Mouse (Mus musculus) hindbrain, embryonic 16.5 days (tissue): ENCODE measurements around the gene Lix1. TPM values are rescaled to one million over a fixed set of nuclear protein-coding genes. Genes with fewer than 3 reads are reported as not detected.

Experiments
- ATAC-seq: fragments of 200-750 bp; cut with Nextera tagmentation; 2 replicates; pipeline ENCODE4 v1.8.0; 2017; ENCODE audit warnings: moderate TSS enrichment, moderate library complexity
- H3K27ac ChIP-seq: fragments of 300-500 bp; sonication (generic); 2 replicates; pipeline ENCODE4 v1.5.1; 2014; ENCODE audit warnings: low read depth, mild to moderate bottlenecking, control low read depth, low read length, moderate library complexity
- H3K27me3 ChIP-seq: fragments of 300-500 bp; sonication (generic); replicated peaks from 2 replicates; pipeline ENCODE4 v1.6.1; 2014; ENCODE audit warnings: low read length; ENCODE audit not compliant: control insufficient read depth, insufficient read depth
- H3K36me3 ChIP-seq: fragments of 300-500 bp; sonication (generic); 2 replicates; pipeline ENCODE4 v1.6.1; 2014; ENCODE audit warnings: mild to moderate bottlenecking, low read length, moderate library complexity, mixed read lengths; ENCODE audit not compliant: control insufficient read depth, insufficient read depth
- H3K4me1 ChIP-seq: fragments of 300-500 bp; sonication (generic); 2 replicates; pipeline ENCODE4 v1.6.1; 2014; ENCODE audit warnings: low read depth, low read length; ENCODE audit not compliant: control insufficient read depth, insufficient read depth
- H3K4me2 ChIP-seq: fragments of 300-500 bp; sonication (generic); 2 replicates; pipeline ENCODE4 v1.6.1; 2014; ENCODE audit warnings: mild to moderate bottlenecking, low read length, control low read depth, moderate library complexity
- H3K4me3 ChIP-seq: fragments of 300-500 bp; sonication (generic); 2 replicates; pipeline ENCODE4 v1.5.1; 2014; ENCODE audit warnings: mild to moderate bottlenecking, low read length, control low read depth, moderate library complexity
- H3K9ac ChIP-seq: fragments of 300-500 bp; sonication (generic); 2 replicates; pipeline ENCODE4 v1.6.1; 2014; ENCODE audit warnings: low read depth, mild to moderate bottlenecking, control low read depth, low read length, moderate library complexity
- H3K9me3 ChIP-seq: fragments of 300-500 bp; sonication (generic); 2 replicates; pipeline ENCODE4 v1.6.1; 2014; ENCODE audit warnings: mild to moderate bottlenecking, low read length, moderate library complexity; ENCODE audit not compliant: control insufficient read depth
- whole genome bisulfite sequencing: fragments of 180-500 bp; shearing (Covaris S2); extraction: QIAGEN DNeasy Blood & Tissue Kit; methylation state at CpG from one replicate; pipeline ENCODE4 v1.1.7; 2014; 5-methylcytosine and 5-hydroxymethylcytosine counted together
- polyA plus RNA-seq: library from polyadenylated mRNA; unstranded; fragments of >200 nt; fragmentation: Nextera tagmentation; extraction: Ambion mirVana; gene quantifications from 2 replicates; pipeline ENCODE4 v1.2.1, GENCODE M21; 2015

Lix1 gene
- polyA plus RNA-seq = 7.8 and 10.1 TPM in 2 replicates

DNA sequence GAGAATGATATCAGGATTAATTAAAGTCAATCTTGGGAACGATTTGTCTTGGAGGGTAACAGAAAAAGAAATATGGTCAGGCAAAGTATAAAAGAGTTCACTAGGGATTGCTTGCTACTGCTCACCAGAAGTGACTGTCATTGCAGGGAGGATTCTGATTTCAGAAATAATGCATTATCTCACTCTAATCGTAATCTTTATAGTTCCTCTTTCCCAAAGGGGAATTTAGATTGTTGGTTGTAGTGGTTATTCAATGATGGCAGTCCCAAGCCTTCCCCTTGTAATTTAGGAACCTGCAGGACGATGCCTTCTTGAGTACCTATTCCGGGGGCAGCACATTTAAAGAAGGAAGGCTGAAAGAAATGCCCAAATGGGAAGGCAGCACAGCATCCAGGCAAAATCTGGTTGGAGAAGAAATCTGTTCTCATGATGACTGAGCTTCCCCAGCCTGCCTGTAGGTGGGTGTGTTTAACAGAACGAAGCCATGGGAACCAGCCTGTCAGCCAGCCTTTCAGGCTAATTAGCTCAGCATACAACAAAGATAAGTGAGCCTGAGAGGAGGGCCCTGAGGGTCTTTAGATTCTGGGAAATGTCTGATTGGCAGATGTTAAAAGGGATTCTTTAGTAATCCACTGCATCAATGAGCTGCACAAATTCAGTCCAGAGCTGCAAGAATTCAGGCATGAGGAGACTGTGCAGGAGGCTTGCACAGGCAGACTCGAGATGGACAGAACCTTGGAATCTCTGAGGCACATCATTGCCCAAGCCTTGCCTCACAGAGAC is at the start of gene Lix1:
Gene Lix1 (plus strand): TSS at position 451 of the 783 bp plus-strand sequence.
- 25% methylated on average over 6 of the region's 6 CpGs for WGBS
- Histone ChIP-seq H3K36me3 (no peaks in the 10 kb centered on the region), H3K9ac (peak within 1 kb of the TSS; percentile 28; the same call in 1 of the 2 replicates), H3K4me3 (peak within 1 kb of the TSS; percentile 27), H3K9me3 (no peaks in the 10 kb centered on the region), H3K27me3 (no peaks in the 10 kb centered on the region), H3K4me2 (peak within 1 kb of the TSS; percentile 52), H3K4me1 (no peaks in the 10 kb centered on the region; the same call in 1 of the 2 replicates), H3K27ac (no peak within 1 kb of the TSS)
- peak; percentile 98 for ATAC-seq

DNA sequence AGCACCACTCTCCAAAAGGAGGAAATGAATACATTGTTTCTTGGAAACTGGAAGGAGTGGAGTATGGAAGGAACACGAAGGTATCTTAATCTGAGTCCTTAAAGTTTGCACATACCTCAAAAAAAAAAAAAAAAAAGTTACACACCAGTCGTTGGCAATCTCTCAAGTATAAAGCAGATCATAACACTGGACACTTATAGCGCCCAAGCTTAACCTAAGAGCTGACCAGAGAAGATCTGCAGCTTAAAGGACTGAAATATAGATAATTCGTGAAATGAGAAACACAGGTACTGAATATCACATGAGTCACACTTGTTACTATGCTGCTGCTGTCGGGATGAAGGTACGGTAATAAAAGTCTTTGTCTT is 28.9 kb upstream of the Lix1 start:
- H3K9me3 ChIP-seq = no peaks in the 10 kb centered on the region
- H3K36me3 ChIP-seq = 0 out of 2 replicates have a peak, but pooled peaks cover 3% of the 10 kb centered on the region
- no peak for ATAC-seq
- peak overlapping the region; percentile 81 for H3K27ac ChIP-seq
- H3K4me2 ChIP-seq = peak overlapping the region; percentile 88
- H3K4me1 ChIP-seq = peaks cover 10% of the 10 kb centered on the region
- 8% methylated on average over 6 of the region's 6 CpGs for WGBS
- H3K4me3 ChIP-seq = peak overlapping the region; percentile 72
- H3K27me3 ChIP-seq = no peaks in the 10 kb centered on the region
- H3K9ac ChIP-seq = peak overlapping the region; percentile 85

DNA sequence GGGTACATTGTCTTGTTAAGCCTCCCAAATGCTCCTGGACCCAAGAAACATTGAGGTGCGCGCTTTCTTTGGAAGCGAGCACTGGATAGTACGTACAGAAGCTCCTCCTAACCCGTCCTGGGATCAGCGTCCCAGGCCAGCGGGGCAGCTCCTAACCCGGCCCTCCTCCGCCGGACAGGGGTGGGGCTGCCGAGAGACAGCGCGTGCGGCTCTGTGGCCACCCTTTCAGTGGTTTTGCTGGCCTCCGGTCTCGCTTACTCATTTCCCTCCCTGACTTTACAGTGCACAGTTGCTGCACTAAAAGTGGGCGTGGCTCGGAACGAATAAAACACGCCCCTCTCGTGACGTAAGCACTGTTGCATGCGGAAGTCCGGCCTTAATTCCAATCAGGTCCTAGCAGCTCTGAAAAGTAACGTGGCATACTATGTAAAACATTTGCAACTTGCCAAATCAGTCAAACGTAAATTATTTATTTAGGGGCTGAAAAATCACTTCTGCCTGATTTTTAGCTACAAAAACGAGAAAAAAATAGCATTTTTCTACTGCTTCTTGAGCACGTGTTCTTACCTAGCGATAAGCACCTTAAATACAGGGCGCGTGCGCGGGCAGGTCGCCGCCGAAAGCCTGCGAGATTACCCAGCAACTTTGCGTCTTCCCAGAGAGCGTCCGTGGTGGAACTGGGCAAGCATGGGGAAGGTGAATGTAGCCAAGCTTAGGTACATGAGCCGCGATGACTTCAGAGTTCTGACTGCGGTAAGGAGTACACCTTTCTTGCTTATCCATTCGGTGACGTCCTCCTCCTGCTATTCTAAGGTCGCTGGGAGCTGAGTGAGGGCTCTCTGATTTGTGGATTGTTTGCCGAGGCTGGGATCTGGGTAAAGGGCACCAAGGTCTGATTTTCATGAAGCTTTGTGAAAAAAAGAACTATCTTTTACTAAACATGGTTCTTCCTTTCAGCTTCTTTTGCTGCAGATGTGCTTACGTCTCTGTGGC is 28.3 kb upstream of the Lix1 start, which contains the start of gene Riok2:
Gene Riok2 (plus strand): TSS at position 392 of the 993 bp plus-strand sequence.
- peak; percentile 98 for ATAC-seq
- Histone ChIP-seq H3K27ac (peak within 1 kb of the TSS; percentile 81), H3K4me1 (peaks cover 10% of the 10 kb centered on the region), H3K4me3 (peak within 1 kb of the TSS; percentile 72), H3K27me3 (no peaks in the 10 kb centered on the region), H3K4me2 (peak within 1 kb of the TSS; percentile 88), H3K36me3 (peaks cover 6% of the 10 kb centered on the region; the same call in 1 of the 2 replicates), H3K9me3 (no peaks in the 10 kb centered on the region), H3K9ac (peak within 1 kb of the TSS; percentile 85)
- under 1% methylated on average over 48 of the region's 48 CpGs for WGBS

DNA sequence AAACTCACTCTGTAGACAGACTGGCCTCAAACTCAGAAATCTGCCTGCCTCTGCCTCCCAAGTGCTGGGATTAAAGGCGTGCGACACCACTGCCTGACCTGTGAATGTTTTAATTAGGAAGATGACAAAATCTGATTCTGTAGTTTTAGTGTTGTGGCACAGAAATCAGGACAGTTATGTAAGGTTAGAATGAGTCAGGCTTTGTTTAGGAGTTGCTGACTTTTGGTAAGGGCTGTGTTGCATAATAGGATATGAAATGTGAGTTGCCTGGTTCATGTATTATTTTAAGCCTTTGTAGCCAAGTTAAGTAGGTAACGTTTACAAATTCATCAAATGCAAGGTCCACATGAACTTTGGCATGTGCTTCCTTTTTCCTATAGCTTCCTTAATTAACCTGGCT is 26.9 kb upstream of the Lix1 start:
- ATAC-seq = no peak
- Histone ChIP-seq H3K4me2 (peak overlapping the region; percentile 88), H3K27me3 (no peaks in the 10 kb centered on the region), H3K4me3 (no peak overlapping the region), H3K9ac (no peak overlapping the region; the same call in 1 of the 2 replicates), H3K4me1 (peaks cover 10% of the 10 kb centered on the region), H3K36me3 (peaks cover 6% of the 10 kb centered on the region; the same call in 1 of the 2 replicates), H3K27ac (no peak overlapping the region), H3K9me3 (no peaks in the 10 kb centered on the region)
- WGBS = 94% methylated on average over 3 of the region's 3 CpGs

DNA sequence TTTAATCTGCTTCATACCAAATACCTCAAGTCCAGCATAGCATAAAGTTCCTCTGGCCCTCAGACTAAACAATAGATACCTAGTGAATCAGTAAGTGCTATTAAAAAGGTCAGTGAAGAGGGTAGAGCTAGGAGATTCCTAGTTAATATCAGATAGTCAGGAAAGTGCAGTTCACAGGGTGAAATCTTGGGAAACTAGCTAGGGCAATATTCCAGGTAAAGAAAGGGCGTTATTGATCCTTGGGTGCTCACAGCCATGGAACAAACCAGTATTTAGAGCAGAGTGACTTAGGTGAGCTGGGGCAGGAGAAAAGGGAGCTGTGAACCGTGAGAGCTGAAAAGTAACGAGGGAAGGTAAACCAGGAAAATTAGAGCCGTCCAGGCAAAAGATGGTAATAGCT is 18.8 kb upstream of the Lix1 start:
- ATAC-seq = no peak
- 96% methylated on average over 4 of the region's 4 CpGs for WGBS

DNA sequence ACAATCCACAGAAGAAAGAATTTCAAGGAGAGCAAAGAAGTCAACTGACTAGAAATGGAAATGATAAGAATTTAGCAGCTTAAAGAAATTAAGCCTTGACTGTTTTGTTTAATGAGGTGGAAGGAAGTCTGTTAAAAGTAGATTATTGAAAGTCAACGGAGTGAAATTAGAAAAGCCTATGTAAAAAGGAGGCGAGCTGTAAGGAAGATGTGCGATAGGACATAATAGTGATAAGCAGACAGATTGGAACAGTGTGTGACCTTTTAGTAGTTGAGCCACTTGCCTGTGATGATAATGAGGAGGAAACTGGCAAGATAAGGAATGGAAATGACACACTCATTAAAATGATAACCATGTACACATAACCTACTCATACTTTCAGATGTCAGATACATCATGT is 18.0 kb upstream of the Lix1 start:
- Histone ChIP-seq H3K9ac (no peak overlapping the region), H3K27ac (no peak overlapping the region), H3K4me1 (no peaks in the 10 kb centered on the region), H3K27me3 (no peaks in the 10 kb centered on the region), H3K4me3 (no peak overlapping the region), H3K36me3 (peaks cover 35% of the 10 kb centered on the region), H3K4me2 (no peak overlapping the region), H3K9me3 (no peaks in the 10 kb centered on the region)
- no peak for ATAC-seq
- 82% methylated on average over 3 of the region's 3 CpGs for WGBS

More for the DNA sequence above, 18.8 kb upstream of the Lix1 start:
- Histone ChIP-seq H3K27me3 (no peaks in the 10 kb centered on the region), H3K4me2 (no peak overlapping the region), H3K36me3 (peaks cover 34% of the 10 kb centered on the region), H3K4me1 (no peaks in the 10 kb centered on the region), H3K9ac (no peak overlapping the region), H3K4me3 (no peak overlapping the region), H3K27ac (no peak overlapping the region), H3K9me3 (no peaks in the 10 kb centered on the region)

DNA sequence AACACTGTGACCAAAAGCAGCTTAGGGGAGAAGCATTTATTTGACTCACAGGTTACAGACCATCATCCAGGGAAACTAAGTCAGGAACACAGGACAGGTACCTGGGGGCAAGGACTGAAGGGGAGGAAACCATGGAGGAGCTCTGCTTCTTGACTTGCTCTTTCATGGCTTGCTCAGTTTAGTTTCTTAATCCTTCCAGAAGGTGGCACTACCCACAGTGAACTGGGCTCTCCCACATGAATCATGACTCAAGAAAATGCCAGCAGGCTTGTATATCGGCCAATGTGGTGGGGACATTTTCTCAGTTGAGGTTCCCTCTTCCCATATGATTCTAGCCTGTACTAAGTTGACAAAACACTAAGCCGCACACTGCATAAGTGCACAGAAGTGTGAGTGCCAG is 16.4 kb upstream of the Lix1 start:
- WGBS = 79% methylated on average over 2 of the region's 2 CpGs
- no peak overlapping the region for H3K27ac ChIP-seq
- peaks cover 44% of the 10 kb centered on the region for H3K36me3 ChIP-seq
- H3K9me3 ChIP-seq = no peaks in the 10 kb centered on the region
- H3K4me2 ChIP-seq = no peak overlapping the region
- no peaks in the 10 kb centered on the region for H3K27me3 ChIP-seq
- no peaks in the 10 kb centered on the region for H3K4me1 ChIP-seq
- no peak for ATAC-seq
- no peak overlapping the region for H3K4me3 ChIP-seq
- H3K9ac ChIP-seq = no peak overlapping the region

DNA sequence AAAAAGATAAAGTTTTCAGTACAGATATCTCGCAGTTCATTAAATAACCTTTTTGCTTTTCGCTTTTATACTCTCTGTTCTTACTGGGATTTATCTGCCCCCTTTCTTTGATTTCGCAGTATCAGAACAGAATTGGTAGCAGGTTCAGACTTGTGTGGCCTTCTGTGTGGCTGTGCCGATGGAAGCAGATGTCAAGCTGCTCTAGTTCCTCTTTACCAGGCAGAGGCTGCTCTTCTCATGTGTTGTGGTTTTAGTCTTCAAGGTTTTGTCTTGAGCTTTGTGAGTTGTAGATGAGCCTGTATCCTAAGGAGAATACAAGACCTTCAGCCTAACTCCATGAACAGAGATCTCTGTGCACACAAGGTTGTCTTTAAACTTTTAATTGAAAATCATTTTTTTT is 10.6 kb upstream of the Lix1 start:
- Histone ChIP-seq H3K27ac (no peak overlapping the region), H3K9ac (no peak overlapping the region), H3K9me3 (no peaks in the 10 kb centered on the region), H3K27me3 (no peaks in the 10 kb centered on the region), H3K36me3 (peaks cover 25% of the 10 kb centered on the region), H3K4me2 (no peak overlapping the region), H3K4me3 (no peak overlapping the region), H3K4me1 (no peaks in the 10 kb centered on the region)
- WGBS = 93% methylated on average over 4 of the region's 4 CpGs
- no peak for ATAC-seq

DNA sequence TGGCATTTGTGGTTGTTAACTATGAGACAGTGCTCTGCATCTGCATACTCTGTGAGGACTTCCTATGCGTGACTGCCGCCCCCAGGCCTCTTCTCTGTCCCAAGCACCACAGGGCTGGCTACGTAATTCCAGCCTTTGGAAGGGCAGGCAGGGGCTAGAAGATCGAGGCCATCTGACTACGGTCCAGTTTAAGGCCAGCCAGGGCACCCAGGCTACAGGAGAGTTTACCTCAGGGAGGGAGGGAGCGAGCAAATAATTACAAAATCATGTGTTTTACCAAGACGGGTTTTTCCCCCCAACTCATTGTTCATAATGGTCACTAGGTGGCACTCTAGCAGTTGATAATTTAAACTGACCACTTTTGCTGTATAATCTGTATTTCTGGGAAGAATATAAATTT is 9.6 kb upstream of the Lix1 start:
- no peak for ATAC-seq
- 65% methylated on average over 7 of the region's 7 CpGs for WGBS
- H3K27ac ChIP-seq = no peak overlapping the region
- H3K4me1 ChIP-seq = no peaks in the 10 kb centered on the region
- no peak overlapping the region for H3K9ac ChIP-seq
- H3K27me3 ChIP-seq = no peaks in the 10 kb centered on the region
- no peak overlapping the region for H3K4me3 ChIP-seq
- no peak overlapping the region for H3K4me2 ChIP-seq
- peaks cover 19% of the 10 kb centered on the region for H3K36me3 ChIP-seq
- H3K9me3 ChIP-seq = no peaks in the 10 kb centered on the region
